Mouse (Mus musculus) urinary bladder, adult 18-20 months (tissue): ENCODE measurements around the gene Tuba4a.
"Not testable (repeated sequence)": the region's sequence is repeated elsewhere in the genome, so short reads cannot be mapped to it uniquely, and the experiment has no call there.

Experiments
- DNase-seq, 2 experiments: peaks; one replicate each; pipeline ENCODE4 v3.0.0; 2022; ENCODE audit warnings: low spot score in 2 of 2, mixed read lengths in 2 of 2

The Tuba4a gene

GRCm38 (mm10) chr1:75236117-75237050 lies 16.7 kb upstream of the Tuba4a start, which contains the start of gene Dnajb2:
Dnajb2 (plus strand) TSS chr1:75236406.
- DNase-seq, result peak; percentile 83 to 87

- no peak for DNase-seq
Measured at GRCm38 (mm10) chr1:75234606-75235005, 14.9 kb upstream of the Tuba4a start.

- DNase-seq, result not testable (repeated sequence)
Measured at GRCm38 (mm10) chr1:75232489-75232888, 12.8 kb upstream of the Tuba4a start.

GRCm38 (mm10) chr1:75231664-75232152 lies 12.0 kb upstream of the Tuba4a start, which contains the start of gene A630095N17Rik:
A630095N17Rik (minus strand) TSS chr1:75232102.
- DNase-seq, result no peak

- no peak for DNase-seq
Measured at GRCm38 (mm10) chr1:75231224-75231623, 11.6 kb upstream of the Tuba4a start.

- no peak for DNase-seq
Measured at GRCm38 (mm10) chr1:75230335-75230994, 10.8 kb upstream of the Tuba4a start.

GRCm38 (mm10) chr1:75229158-75229557 lies 9.5 kb upstream of the Tuba4a start:
- DNase-seq, result no peak

GRCm38 (mm10) chr1:75227653-75228052 lies 8.0 kb upstream of the Tuba4a start:
- no peak for DNase-seq

GRCm38 (mm10) chr1:75226138-75226537 lies 6.5 kb upstream of the Tuba4a start:
- DNase-seq, result no peak

GRCm38 (mm10) chr1:75225473-75225872 lies 5.8 kb upstream of the Tuba4a start:
- DNase-seq, result no peak

- DNase-seq, result no peak
Measured at GRCm38 (mm10) chr1:75223532-75223931, 3.9 kb upstream of the Tuba4a start.

- DNase-seq, result no peak
Measured at GRCm38 (mm10) chr1:75222926-75223325, 3.3 kb upstream of the Tuba4a start.

GRCm38 (mm10) chr1:75221538-75221937 lies 1.9 kb upstream of the Tuba4a start:
- DNase-seq, result no peak

GRCm38 (mm10) chr1:75219078-75219477 lies 587 bp downstream of the Tuba4a start:
- peak; percentile 88 to 97 for DNase-seq

- peak; percentile 25 to 56 for DNase-seq
Measured at GRCm38 (mm10) chr1:75218227-75219001, 1.3 kb downstream of the Tuba4a start.

- no peak for DNase-seq
Measured at GRCm38 (mm10) chr1:75217893-75218226, 1.8 kb downstream of the Tuba4a start.

GRCm38 (mm10) chr1:75216797-75217585 lies 2.7 kb downstream of the Tuba4a start:
- DNase-seq, result no peak

- DNase-seq, result no peak
Measured at GRCm38 (mm10) chr1:75215785-75216184, 3.9 kb downstream of the Tuba4a start.

- no peak for DNase-seq
Measured at GRCm38 (mm10) chr1:75214886-75215285, 4.8 kb downstream of the Tuba4a start.

GRCm38 (mm10) chr1:75214442-75214841 lies 5.2 kb downstream of the Tuba4a start:
- no peak for DNase-seq

- DNase-seq, result no peak
Measured at GRCm38 (mm10) chr1:75213096-75213495, 6.6 kb downstream of the Tuba4a start.
